Mouse (Mus musculus) limb, embryonic 13.5 days (tissue): ENCODE data around the gene Ankzf1. TPM values are rescaled to one million over a fixed set of nuclear protein-coding genes. Genes with fewer than 3 reads are reported as not detected.

Source experiments
- ATAC-seq: fragments of 200-750 bp; cut with Nextera tagmentation; 2 replicates; pipeline ENCODE4 v1.8.0; 2017; ENCODE audit warnings: low read depth, moderate number of reproducible peaks, moderate TSS enrichment; ENCODE audit not compliant: low FRiP score
- H3K27ac ChIP-seq: fragments of 300-500 bp; sonication (generic); 2 replicates; pipeline ENCODE4 v1.5.1; 2015; ENCODE audit warnings: inconsistent platforms, mild to moderate bottlenecking, moderate library complexity
- H3K27me3 ChIP-seq: fragments of 300-500 bp; sonication (generic); 2 replicates; pipeline ENCODE4 v1.6.1; 2015; ENCODE audit warnings: mild to moderate bottlenecking, inconsistent platforms
- H3K36me3 ChIP-seq: fragments of 300-500 bp; sonication (generic); 2 replicates; pipeline ENCODE4 v1.6.1; 2015; ENCODE audit warnings: inconsistent platforms, mild to moderate bottlenecking, moderate library complexity
- H3K4me1 ChIP-seq: fragments of 300-500 bp; sonication (generic); 2 replicates; pipeline ENCODE4 v1.6.1; 2015; ENCODE audit warnings: inconsistent platforms
- H3K4me2 ChIP-seq: fragments of 300-500 bp; sonication (generic); replicated peaks from 2 replicates; pipeline ENCODE4 v1.6.1; 2015; ENCODE audit warnings: inconsistent platforms, mild to moderate bottlenecking, moderate library complexity
- H3K4me3 ChIP-seq: fragments of 300-500 bp; sonication (generic); 2 replicates; pipeline ENCODE4 v1.5.1; 2015; ENCODE audit warnings: moderate library complexity, mild to moderate bottlenecking, inconsistent platforms
- H3K9ac ChIP-seq: fragments of 300-500 bp; sonication (generic); 2 replicates; pipeline ENCODE4 v1.6.1; 2015; ENCODE audit warnings: mild to moderate bottlenecking, inconsistent platforms
- H3K9me3 ChIP-seq: fragments of 300-500 bp; sonication (generic); 2 replicates; pipeline ENCODE4 v1.6.1; 2016; ENCODE audit warnings: inconsistent platforms
- WGBS: fragments of 180-500 bp; shearing (Covaris S2); methylation state at CpG from one replicate; pipeline ENCODE4 v1.1.7; 2015; 5-methylcytosine and 5-hydroxymethylcytosine counted together
- polyA plus RNA-seq: library from polyadenylated mRNA; unstranded; fragments of >200 nt; fragmentation: Nextera tagmentation; extraction: Ambion mirVana; gene quantifications from 2 replicates; pipeline ENCODE4 v1.2.1, GENCODE M21; 2015

Gene Ankzf1
- 28.0 and 28.9 TPM in 2 replicates for polyA plus RNA-seq

GRCm38 (mm10) chr1:75191622-75192402 is at the start of gene Ankzf1, which contains the start of gene Atg9a:
Ankzf1 (plus strand) TSS chr1:75192151.
Atg9a (minus strand) TSS chr1:75192196.
- H3K4me1 ChIP-seq: peaks cover 22% of the 10 kb centered on the region
- H3K36me3 ChIP-seq: peaks cover 39% of the 10 kb centered on the region
- H3K27me3 ChIP-seq: no peaks in the 10 kb centered on the region
- WGBS: under 1% methylated on average over 55 of the region's 56 CpGs
- peak within 1 kb of the TSS; percentile 80 for H3K4me3 ChIP-seq
- peak within 1 kb of the TSS; percentile 93 for H3K27ac ChIP-seq
- H3K4me2 ChIP-seq: peak within 1 kb of the TSS; percentile 95
- H3K9me3 ChIP-seq: no peaks in the 10 kb centered on the region
- peak; percentile 99 for ATAC-seq
- H3K9ac ChIP-seq: peak within 1 kb of the TSS; percentile 90

GRCm38 (mm10) chr1:75142301-75143261 is 49.4 kb upstream of the Ankzf1 start, which contains the start of the genes Cnppd1 and Retreg2:
Cnppd1 (minus strand) TSS chr1:75142711.
Retreg2 (plus strand) TSS chr1:75142778.
- H3K4me1 ChIP-seq: peaks cover 32% of the 10 kb centered on the region
- H3K27me3 ChIP-seq: no peaks in the 10 kb centered on the region
- H3K9me3 ChIP-seq: no peaks in the 10 kb centered on the region
- peak; percentile 87 for ATAC-seq
- H3K9ac ChIP-seq: peak within 1 kb of the TSS; percentile 92
- H3K27ac ChIP-seq: peak within 1 kb of the TSS; percentile 96
- peak within 1 kb of the TSS; percentile 88 for H3K4me3 ChIP-seq
- peak within 1 kb of the TSS; percentile 95 for H3K4me2 ChIP-seq
- under 1% methylated on average over 83 of the region's 91 CpGs for WGBS
- H3K36me3 ChIP-seq: peaks cover 60% of the 10 kb centered on the region

GRCm38 (mm10) chr1:75145589-75145988 is 46.4 kb upstream of the Ankzf1 start:
- H3K36me3 ChIP-seq: peaks cover 61% of the 10 kb centered on the region
- ATAC-seq: no peak
- WGBS: 93% methylated on average over 3 of the region's 3 CpGs

GRCm38 (mm10) chr1:75147411-75148135 is 44.4 kb upstream of the Ankzf1 start:
- H3K9ac ChIP-seq: no peak overlapping the region
- no peaks in the 10 kb centered on the region for H3K9me3 ChIP-seq
- no peaks in the 10 kb centered on the region for H3K27me3 ChIP-seq
- H3K27ac ChIP-seq: no peak overlapping the region
- no peak overlapping the region for H3K4me3 ChIP-seq
- H3K36me3 ChIP-seq: peaks cover 61% of the 10 kb centered on the region
- H3K4me1 ChIP-seq: peaks cover 14% of the 10 kb centered on the region
- H3K4me2 ChIP-seq: no peak overlapping the region
- WGBS: 75% methylated on average over 7 of the region's 7 CpGs
- no peak for ATAC-seq

More at GRCm38 (mm10) chr1:75145589-75145988, 46.4 kb upstream of the Ankzf1 start:
- Histone ChIP-seq H3K9ac (no peak overlapping the region), H3K9me3 (no peaks in the 10 kb centered on the region), H3K4me1 (peaks cover 23% of the 10 kb centered on the region), H3K27ac (no peak overlapping the region), H3K27me3 (no peaks in the 10 kb centered on the region), H3K4me3 (no peak overlapping the region), H3K4me2 (no peak overlapping the region)

- peaks cover 8% of the 10 kb centered on the region for H3K4me1 ChIP-seq
- no peaks in the 10 kb centered on the region for H3K27me3 ChIP-seq
- H3K4me2 ChIP-seq: no peak overlapping the region
- H3K36me3 ChIP-seq: peaks cover 61% of the 10 kb centered on the region
- H3K27ac ChIP-seq: no peak overlapping the region
- WGBS: 89% methylated on average over 4 of the region's 4 CpGs
- H3K9me3 ChIP-seq: no peaks in the 10 kb centered on the region
- ATAC-seq: no peak
- no peak overlapping the region for H3K9ac ChIP-seq
- no peak overlapping the region for H3K4me3 ChIP-seq
These were observed 43.2 kb upstream of the Ankzf1 start for GRCm38 (mm10) chr1:75148727-75149126.

GRCm38 (mm10) chr1:75155837-75156236 is 36.1 kb upstream of the Ankzf1 start:
- no peak overlapping the region for H3K27ac ChIP-seq
- no peaks in the 10 kb centered on the region for H3K36me3 ChIP-seq
- WGBS: 67% methylated on average over 3 of the region's 3 CpGs
- no peak overlapping the region for H3K4me3 ChIP-seq
- no peaks in the 10 kb centered on the region for H3K4me1 ChIP-seq
- ATAC-seq: no peak
- no peaks in the 10 kb centered on the region for H3K27me3 ChIP-seq
- no peak overlapping the region for H3K9ac ChIP-seq
- H3K4me2 ChIP-seq: no peak overlapping the region
- H3K9me3 ChIP-seq: no peaks in the 10 kb centered on the region

GRCm38 (mm10) chr1:75158990-75159389 is 33.0 kb upstream of the Ankzf1 start:
- ATAC-seq: no peak
- H3K27me3 ChIP-seq: no peaks in the 10 kb centered on the region

GRCm38 (mm10) chr1:75159540-75160255 is 32.3 kb upstream of the Ankzf1 start:
- Histone ChIP-seq H3K36me3 (no peaks in the 10 kb centered on the region), H3K9ac (no peak overlapping the region), H3K4me3 (no peak overlapping the region), H3K27ac (no peak overlapping the region), H3K4me2 (no peak overlapping the region), H3K27me3 (no peaks in the 10 kb centered on the region), H3K9me3 (no peaks in the 10 kb centered on the region), H3K4me1 (no peaks in the 10 kb centered on the region)
- no peak for ATAC-seq
- 65% methylated on average over 5 of the region's 5 CpGs for WGBS

More at GRCm38 (mm10) chr1:75158990-75159389, 33.0 kb upstream of the Ankzf1 start:
- Histone ChIP-seq H3K4me3 (no peak overlapping the region), H3K36me3 (no peaks in the 10 kb centered on the region), H3K4me2 (no peak overlapping the region), H3K9ac (no peak overlapping the region), H3K4me1 (no peaks in the 10 kb centered on the region), H3K9me3 (no peaks in the 10 kb centered on the region), H3K27ac (no peak overlapping the region)

- H3K36me3 ChIP-seq: no peaks in the 10 kb centered on the region
- no peak overlapping the region for H3K4me2 ChIP-seq
- ATAC-seq: no peak
- no peak overlapping the region for H3K9ac ChIP-seq
- H3K4me3 ChIP-seq: no peak overlapping the region
- H3K4me1 ChIP-seq: no peaks in the 10 kb centered on the region
- H3K27ac ChIP-seq: no peak overlapping the region
- H3K27me3 ChIP-seq: no peaks in the 10 kb centered on the region
- H3K9me3 ChIP-seq: no peaks in the 10 kb centered on the region
- 73% methylated on average over 4 of the region's 4 CpGs for WGBS
These were observed 31.7 kb upstream of the Ankzf1 start for GRCm38 (mm10) chr1:75160256-75160617.

- 10% methylated on average over 7 of the region's 7 CpGs for whole genome bisulfite sequencing
- Histone ChIP-seq H3K4me1 (peaks cover 9% of the 10 kb centered on the region), H3K9ac (peak overlapping the region; percentile 70), H3K27me3 (no peaks in the 10 kb centered on the region), H3K36me3 (peaks cover 34% of the 10 kb centered on the region), H3K9me3 (no peaks in the 10 kb centered on the region), H3K27ac (peak overlapping the region; percentile 86; the same call in 1 of the 2 replicates), H3K4me2 (peak overlapping the region; percentile 80), H3K4me3 (peak overlapping the region; percentile 70)
- ATAC-seq: no peak; the same call in 1 of the 2 replicates
These were observed 23.9 kb upstream of the Ankzf1 start for GRCm38 (mm10) chr1:75168093-75168471.
